Mouse (Mus musculus): ENCODE measurements around the gene Gab2. TPM values are rescaled to one million over a fixed set of nuclear protein-coding genes. Genes with fewer than 3 reads are reported as not detected.

The Gab2 gene
- total and polyA plus RNA-seq, 3 experiments = 0.12 to 0.50 (median 0.30) TPM

- Histone ChIP-seq H3K9ac (ENCODE audit: insufficient read depth, low read depth) (no peak overlapping the region), H3K27me3 (replicated peaks) (no peaks in the 10 kb centered on the region), H3K9me3 (replicated peaks; ENCODE audit: low read length) (no peaks in the 10 kb centered on the region), H3K36me3 (replicated peaks in 1 of 2; ENCODE audit: control insufficient read depth in 1 of 2, insufficient read depth in 1 of 2, low read length in 1 of 2) (no peaks in the 10 kb centered on the region), H3K4me1 (ENCODE audit: control insufficient read depth in 1 of 2, insufficient read depth in 2 of 2) (peaks cover 7 to 24% of the 10 kb centered on the region in 2 experiments; a peak in 3 of 4 replicates), H3K27ac (ENCODE audit: insufficient read depth, low read depth) (no peak overlapping the region), H3K4me3 (replicated peaks in 1 of 3; ENCODE audit: low read depth in 2 of 3, low read length in 2 of 3, poor library complexity in 1 of 3) (no peak overlapping the region), H3K4me2 (ENCODE audit: insufficient read depth, low read depth, poor library complexity, severe bottlenecking) (no peak overlapping the region), H3K79me2 (replicated peaks; ENCODE audit: control insufficient read depth, extremely low read depth, insufficient read depth, poor library complexity, severe bottlenecking) (no peaks in the 10 kb centered on the region)
- TF ChIP-seq CHD2 (IDR thresholded peaks at IDR 0.05; ENCODE audit: low read length) (no peak), ZNF384 (IDR thresholded peaks at IDR 0.05; ENCODE audit: low read depth, low read length) (no peak), ETS1 (conservative IDR thresholded peaks at IDR 0.05; ENCODE audit: low read depth, low read length) (no peak), USF1 (IDR thresholded peaks at IDR 0.05; ENCODE audit: low read depth, low read length) (no peak), E2F4 (IDR thresholded peaks at IDR 0.05; ENCODE audit: insufficient replicate concordance, low read depth, low read length) (no peak), MYC (IDR thresholded peaks at IDR 0.05; ENCODE audit: low read depth, low read length) (no peak), MXI1 (IDR thresholded peaks at IDR 0.05; ENCODE audit: low read depth, low read length) (no peak), CTCF (conservative IDR thresholded peaks at IDR 0.05 in 1 of 2, IDR thresholded peaks at IDR 0.05 in 1 of 2; ENCODE audit: low read depth in 2 of 2, low read length in 2 of 2) (no peak), JUN (IDR thresholded peaks at IDR 0.05; ENCODE audit: insufficient read depth, low read depth, low read length) (no peak), ELF1 (IDR thresholded peaks at IDR 0.05; ENCODE audit: low read depth, low read length) (no peak), NRF1 (IDR thresholded peaks at IDR 0.05; ENCODE audit: low read depth, low read length) (no peak), SMC3 (IDR thresholded peaks at IDR 0.05; ENCODE audit: low read depth, low read length) (no peak), POLR2A (IDR thresholded peaks at IDR 0.05; ENCODE audit: low read depth, low read length) (no peak), ZKSCAN1 (IDR thresholded peaks at IDR 0.05; ENCODE audit: borderline replicate concordance, low read depth, low read length) (no peak), UBTF (IDR thresholded peaks at IDR 0.05; ENCODE audit: low read depth, low read length) (no peak), TCF12 (IDR thresholded peaks at IDR 0.05; ENCODE audit: low read depth, low read length) (no peak), MAFK (IDR thresholded peaks at IDR 0.05; ENCODE audit: insufficient replicate concordance, low read length) (no peak), EP300 (IDR thresholded peaks at IDR 0.05; ENCODE audit: low read length) (no peak)
- in situ Hi-C loops (cut with MboI; ENCODE audit: low pct_ligation_motif_present, low pct_unique_long_range_greater_than_20kb, low sequenced_read_pairs) = no loop called here
- DNase-seq (ENCODE audit: extremely low read depth) = no peak
- dilution Hi-C loops (cut with MboI; ENCODE audit: extremely low pct_ligation_motif_present, extremely low pct_unique_long_range_greater_than_20kb, low sequenced_read_pairs) = no loop called here
Observed at GRCm38 (mm10) chr7:97302876-97303275, 221.5 kb downstream of the Gab2 start.

DNA sequence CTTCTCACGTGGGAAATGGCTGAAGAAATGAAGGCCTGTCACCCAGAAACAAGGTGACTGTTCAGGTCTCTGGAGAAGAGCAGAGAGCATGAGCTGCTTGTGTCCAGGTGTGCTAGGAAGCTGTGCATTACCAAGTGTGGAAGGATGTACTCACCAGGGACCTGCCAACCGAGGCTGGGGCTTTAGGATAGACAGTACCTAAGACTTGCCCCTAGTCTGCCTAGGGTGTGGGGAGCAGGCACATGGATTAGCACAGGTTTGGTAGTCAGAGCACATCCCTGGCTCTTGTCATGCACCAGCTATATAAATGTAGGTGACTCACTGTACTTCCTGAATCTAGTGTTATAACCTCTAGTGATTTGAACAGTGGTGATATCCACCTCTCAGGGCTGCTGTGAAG is 222.2 kb downstream of the Gab2 start:
- H3K4me3 ChIP-seq (replicated peaks in 1 of 3; ENCODE audit: low read depth in 2 of 3, low read length in 2 of 3, poor library complexity in 1 of 3) = no peak overlapping the region
- no peak overlapping the region for H3K27ac ChIP-seq (ENCODE audit: insufficient read depth, low read depth)
- no peak overlapping the region for H3K9ac ChIP-seq (ENCODE audit: insufficient read depth, low read depth)
- dilution Hi-C loops (cut with MboI; ENCODE audit: extremely low pct_ligation_motif_present, extremely low pct_unique_long_range_greater_than_20kb, low sequenced_read_pairs) (no loop called here), in situ Hi-C loops (cut with MboI; ENCODE audit: low pct_ligation_motif_present, low pct_unique_long_range_greater_than_20kb, low sequenced_read_pairs) (no loop called here)
- H3K27me3 ChIP-seq (replicated peaks) = no peaks in the 10 kb centered on the region
- TF ChIP-seq E2F4 (IDR thresholded peaks at IDR 0.05; ENCODE audit: insufficient replicate concordance, low read depth, low read length) = no peak
- no peak for TF ChIP-seq POLR2AphosphoS2 (IDR thresholded peaks at IDR 0.05; ENCODE audit: low read depth, low read length)
- TF ChIP-seq ZKSCAN1 (IDR thresholded peaks at IDR 0.05; ENCODE audit: borderline replicate concordance, low read depth, low read length) = no peak
- TF ChIP-seq ZC3H11A (IDR thresholded peaks at IDR 0.05; ENCODE audit: low read depth, low read length) = no peak
- TF ChIP-seq ZMIZ1 (IDR thresholded peaks at IDR 0.05; ENCODE audit: low read depth, low read length) = no peak
- TF ChIP-seq MAX (IDR thresholded peaks at IDR 0.05; ENCODE audit: low read length) = no peak
- TF ChIP-seq ETS1 (conservative IDR thresholded peaks at IDR 0.05; ENCODE audit: low read depth, low read length) = no peak
- no peak for TF ChIP-seq RAD21 (IDR thresholded peaks at IDR 0.05; ENCODE audit: low read depth, low read length)
- TF ChIP-seq MEF2A (IDR thresholded peaks at IDR 0.05; ENCODE audit: borderline replicate concordance, low read depth, low read length) = no peak
- no peak for TF ChIP-seq ELF1 (IDR thresholded peaks at IDR 0.05; ENCODE audit: low read depth, low read length)
- TF ChIP-seq USF2 (conservative IDR thresholded peaks at IDR 0.05; ENCODE audit: low read depth, low read length) = no peak
- TF ChIP-seq SMC3 (IDR thresholded peaks at IDR 0.05; ENCODE audit: low read depth, low read length) = no peak
- no peak for TF ChIP-seq POLR2A (IDR thresholded peaks at IDR 0.05; ENCODE audit: low read depth, low read length)
- no peak for TF ChIP-seq MXI1 (IDR thresholded peaks at IDR 0.05; ENCODE audit: low read depth, low read length)
- TF ChIP-seq MYC (IDR thresholded peaks at IDR 0.05; ENCODE audit: low read depth, low read length) = no peak
- TF ChIP-seq HCFC1 (IDR thresholded peaks at IDR 0.05; ENCODE audit: low read depth, low read length) = no peak
- no peak for DNase-seq (ENCODE audit: extremely low read depth)
- no peaks in the 10 kb centered on the region for H3K36me3 ChIP-seq (replicated peaks in 1 of 2; ENCODE audit: control insufficient read depth in 1 of 2, insufficient read depth in 1 of 2, low read length in 1 of 2)
- H3K4me2 ChIP-seq (ENCODE audit: insufficient read depth, low read depth, poor library complexity, severe bottlenecking) = no peak overlapping the region
- H3K4me1 ChIP-seq (ENCODE audit: control insufficient read depth in 1 of 2, insufficient read depth in 2 of 2) = peaks cover 4 to 17% of the 10 kb centered on the region in 2 experiments; a peak in 2 of 4 replicates
- H3K79me2 ChIP-seq (replicated peaks; ENCODE audit: control insufficient read depth, extremely low read depth, insufficient read depth, poor library complexity, severe bottlenecking) = no peaks in the 10 kb centered on the region
- no peaks in the 10 kb centered on the region for H3K9me3 ChIP-seq (replicated peaks; ENCODE audit: low read length)
